Comparison of ENCODE assay signal across 8 mouse cellular contexts in the genomic region with DNA sequence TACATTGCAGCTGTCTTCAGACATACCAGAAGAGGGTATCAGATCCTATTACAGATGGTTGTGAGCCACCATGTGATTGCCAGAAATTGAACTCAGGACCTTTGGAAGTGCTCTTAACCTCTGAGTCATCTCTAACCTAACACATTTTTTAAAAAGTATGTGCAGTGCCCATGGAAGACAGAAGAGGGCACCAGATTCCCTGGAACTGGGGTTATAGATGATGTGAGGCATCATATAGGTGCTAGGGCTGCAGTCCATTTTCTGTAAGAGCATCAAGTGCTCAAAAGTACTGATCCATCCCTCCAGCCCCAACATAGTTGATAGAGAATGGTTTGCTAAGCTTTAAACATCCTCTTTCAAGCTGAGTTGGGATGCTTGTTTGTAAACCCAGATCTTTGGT. TPM values are rescaled to one million over a fixed set of nuclear protein-coding genes. Genes with fewer than 3 reads are reported as not detected.
DNase-seq lines count a peak whose midpoint lies in the region; ATAC-seq and TF ChIP-seq lines count a peak whose summit lies in the region.

No protein-coding gene starts in this region.

- no peak for ATAC-seq in kidney, embryonic 14.5 days (ENCODE audit: low FRiP score, low TSS enrichment)

- TF ChIP-seq RAD21 in MEL (IDR thresholded peaks at IDR 0.05; ENCODE audit: low read depth, low read length), result peak; percentile 36

- DNase-seq in kidney, adult 18-20 months, result peak; percentile 13
- peak; percentile 69 for DNase-seq in MEL (ENCODE audit: low read depth, low spot score)
- peak; percentile 38 for DNase-seq in large intestine, adult 2 months (ENCODE audit: low read depth, low spot score)
- peak; percentile 62 for DNase-seq in spleen, adult 12 weeks (ENCODE audit: low spot score)
- no peak for DNase-seq in testis, postnatal 14 days (ENCODE audit: low spot score)
- DNase-seq in gastrocnemius, adult 8-10 months (ENCODE audit: low spot score in 2 of 2), result no peak

- no peaks in the 10 kb centered on the region for H3K4me1 ChIP-seq in kidney, embryonic 14.5 days (ENCODE audit: control insufficient read depth, insufficient read depth, low read length)
- peaks cover 0 to 2% of the 10 kb centered on the region in 2 experiments; a peak in 3 of 4 replicates for H3K4me1 ChIP-seq in MEL (ENCODE audit: control insufficient read depth in 1 of 2, insufficient read depth in 2 of 2, low read length in 2 of 2)
- H3K4me1 ChIP-seq in cortical plate, adult 2 months (ENCODE audit: control insufficient read depth, insufficient read depth, low read length), result no peaks in the 10 kb centered on the region

- no peak overlapping the region for H3K9ac ChIP-seq in kidney, embryonic 14.5 days (ENCODE audit: low read depth, low read length)
- H3K9ac ChIP-seq in MEL (ENCODE audit: control insufficient read depth, low read depth, low read length, poor library complexity, severe bottlenecking), result no peak overlapping the region

- TF ChIP-seq EP300 in MEL (IDR thresholded peaks at IDR 0.05; ENCODE audit: low read depth in 1 of 2, low read length in 2 of 2), result no peak

- no peak overlapping the region for H3K4me3 ChIP-seq in kidney, embryonic 14.5 days (ENCODE audit: low read length)
- H3K4me3 ChIP-seq in MEL (ENCODE audit: control insufficient read depth in 1 of 2, insufficient read depth in 1 of 2, low read depth in 2 of 2, low read length in 2 of 2), result no peak overlapping the region
- no peak overlapping the region for H3K4me3 ChIP-seq in cortical plate, adult 2 months (ENCODE audit: insufficient read depth, low read length)

- no peak overlapping the region for H3K4me2 ChIP-seq in kidney, embryonic 14.5 days (replicated peaks; ENCODE audit: low read depth, low read length)

- peak in 1 of 3 experiments; percentile 30; a peak in 3 of 6 replicates for TF ChIP-seq CTCF in MEL (IDR thresholded peaks at IDR 0.05 in 2 of 3, conservative IDR thresholded peaks at IDR 0.05 in 1 of 3; ENCODE audit: control insufficient read depth in 1 of 3, insufficient read depth in 1 of 3, low read depth in 2 of 3, low read length in 3 of 3, poor library complexity in 1 of 3, severe bottlenecking in 1 of 3)
- peak; percentile 48; the same call in 1 of the 2 replicates for TF ChIP-seq CTCF in cortical plate, adult 2 months (IDR thresholded peaks at IDR 0.05; ENCODE audit: extremely low read depth, insufficient read depth, low read length)

- TF ChIP-seq POLR2A in MEL (IDR thresholded peaks at IDR 0.05; ENCODE audit: control insufficient read depth in 1 of 2, insufficient read depth in 1 of 2, low read depth in 1 of 2, low read length in 2 of 2, poor library complexity in 1 of 2), result no peak
- TF ChIP-seq POLR2A in cortical plate, adult 2 months (IDR thresholded peaks at IDR 0.05; ENCODE audit: extremely low read depth, insufficient read depth, low read length), result no peak

- H3K27ac ChIP-seq in kidney, embryonic 14.5 days (ENCODE audit: low read depth, low read length), result no peak overlapping the region
- H3K27ac ChIP-seq in MEL (ENCODE audit: control insufficient read depth, low read depth, low read length), result no peak overlapping the region
- no peak overlapping the region for H3K27ac ChIP-seq in cortical plate, adult 2 months (ENCODE audit: insufficient read depth, low read length)

- H3K9me3 ChIP-seq in kidney, embryonic 14.5 days (ENCODE audit: control insufficient read depth, low read length), result no peaks in the 10 kb centered on the region
- no peaks in the 10 kb centered on the region for H3K9me3 ChIP-seq in MEL (replicated peaks; ENCODE audit: insufficient read depth, low read length)

- H3K79me2 ChIP-seq in MEL (ENCODE audit: control insufficient read depth, insufficient read depth, low read length, poor library complexity), result peaks cover 9% of the 10 kb centered on the region

- H3K36me3 ChIP-seq in kidney, embryonic 14.5 days (ENCODE audit: control insufficient read depth, insufficient read depth, low read length), result no peaks in the 10 kb centered on the region
- H3K36me3 ChIP-seq in MEL (ENCODE audit: control insufficient read depth in 1 of 2, insufficient read depth in 2 of 2, low read length in 2 of 2), result peaks cover 0 to 14% of the 10 kb centered on the region in 2 experiments; a peak in 2 of 4 replicates

- H3K27me3 ChIP-seq in kidney, embryonic 14.5 days (ENCODE audit: control insufficient read depth, insufficient read depth, low read length), result no peaks in the 10 kb centered on the region
- no peaks in the 10 kb centered on the region for H3K27me3 ChIP-seq in MEL (ENCODE audit: control insufficient read depth in 1 of 2, insufficient read depth in 2 of 2, low read length in 2 of 2)

TF ChIP-seq in MEL, 35 proteins besides CTCF, POLR2A, EP300 and RAD21:
- TF ChIP-seq SMC3 (IDR thresholded peaks at IDR 0.05; ENCODE audit: low read depth, low read length) (peak; percentile 38), NRF1 (IDR thresholded peaks at IDR 0.05; ENCODE audit: insufficient read depth, low read depth, low read length, poor library complexity, severe bottlenecking) (no peak)

RNA-seq across cellular contexts. Expression of a gene that starts 3.0 kb away (rescaled TPM):
- 12.1 and 12.3 TPM in 2 replicates for polyA plus RNA-seq in kidney, embryonic 14.5 days (2014; fragmentation: Nextera tagmentation; extraction: Ambion mirVana)
- total RNA-seq in MEL (2012; rRNA removed), result 4.0 and 4.8 TPM in 2 replicates
- polyA plus RNA-seq in MEL (2012; ENCODE audit: insufficient read depth in 1 of 2, insufficient read length in 2 of 2, low read depth in 1 of 2, low replicate concordance in 2 of 2, missing spikeins in 1 of 2), result 1 to 10 TPM in 1 of 2 experiments, not detected in 1; 4.9 TPM
- polyA plus RNA-seq in cortical plate, adult 2 months (2012; rRNA removed), result 7.4 and 7.6 TPM in 2 replicates
- 1.6 and 1.7 TPM in 2 replicates for polyA plus RNA-seq in large intestine, adult 2 months (2012; rRNA removed)
- 10 to 100 TPM in 1 of 4 experiments, 1 to 10 TPM in 3; 9.4 to 10.1 (median 9.6) TPM for total RNA-seq in gastrocnemius, adult 8-10 months (2022)

RNA-seq across cellular contexts. Expression of a gene that starts 4.0 kb away (rescaled TPM):
- 38.5 and 45.9 TPM in 2 replicates for polyA plus RNA-seq in kidney, embryonic 14.5 days (2014; fragmentation: Nextera tagmentation; extraction: Ambion mirVana)
- 22.4 and 26.9 TPM in 2 replicates for total RNA-seq in MEL (2012; rRNA removed)
- 10 to 100 TPM in 1 of 2 experiments, not detected in 1; 51.6 TPM for polyA plus RNA-seq in MEL (2012; ENCODE audit: insufficient read depth in 1 of 2, insufficient read length in 2 of 2, low read depth in 1 of 2, low replicate concordance in 2 of 2, missing spikeins in 1 of 2)
- 6.3 and 7.0 TPM in 2 replicates for polyA plus RNA-seq in cortical plate, adult 2 months (2012; rRNA removed)
- polyA plus RNA-seq in large intestine, adult 2 months (2012; rRNA removed), result 1.7 and 2.5 TPM in 2 replicates
- total RNA-seq in gastrocnemius, adult 8-10 months (2022), result 10 to 100 TPM; 22.9 to 28.9 (median 25.4) TPM

RNA-seq across cellular contexts. Expression of a gene that starts 31.7 kb away (rescaled TPM):
- polyA plus RNA-seq in kidney, embryonic 14.5 days (2014; fragmentation: Nextera tagmentation; extraction: Ambion mirVana), result 9.0 and 15.6 TPM in 2 replicates
- 2.6 and 3.8 TPM in 2 replicates for total RNA-seq in MEL (2012; rRNA removed)
- polyA plus RNA-seq in MEL (2012; ENCODE audit: insufficient read depth in 1 of 2, insufficient read length in 2 of 2, low read depth in 1 of 2, low replicate concordance in 2 of 2, missing spikeins in 1 of 2), result 1 to 10 TPM in 1 of 2 experiments, not detected in 1; 2.7 TPM
- 17.1 and 17.2 TPM in 2 replicates for polyA plus RNA-seq in cortical plate, adult 2 months (2012; rRNA removed)
- 1.4 and 2.5 TPM in 2 replicates for polyA plus RNA-seq in large intestine, adult 2 months (2012; rRNA removed)
- 1 to 10 TPM; 5.2 to 6.9 (median 6.0) TPM for total RNA-seq in gastrocnemius, adult 8-10 months (2022)

RNA-seq across cellular contexts. Expression of a gene that starts 57.1 kb away (rescaled TPM):
- 2.9 and 3.2 TPM in 2 replicates for polyA plus RNA-seq in kidney, embryonic 14.5 days (2014; fragmentation: Nextera tagmentation; extraction: Ambion mirVana)
- total RNA-seq in MEL (2012; rRNA removed), result 0.07 and 0.12 TPM in 2 replicates
- polyA plus RNA-seq in MEL (2012; ENCODE audit: insufficient read depth in 1 of 2, insufficient read length in 2 of 2, low read depth in 1 of 2, low replicate concordance in 2 of 2, missing spikeins in 1 of 2), result not detected
- 0.83 and 0.86 TPM in 2 replicates for polyA plus RNA-seq in cortical plate, adult 2 months (2012; rRNA removed)
- polyA plus RNA-seq in large intestine, adult 2 months (2012; rRNA removed), result 0.63 and 0.97 TPM in 2 replicates
- not detected for total RNA-seq in gastrocnemius, adult 8-10 months (2022)

Comparison
In these comparisons a context has a peak if more than half of its experiments do, and no peak if none do; other contexts are left out.
1. DNase-seq: peak in kidney, adult 18-20 months (single experiment), MEL (single experiment), large intestine, adult 2 months (single experiment) and spleen, adult 12 weeks (single experiment); none in testis, postnatal 14 days (single experiment) and gastrocnemius, adult 8-10 months (0 of 2).